Mouse (Mus musculus) CH12.LX (cell line): ENCODE data around the gene Sestd1. TPM values are rescaled to one million over a fixed set of nuclear protein-coding genes. Genes with fewer than 3 reads are reported as not detected.

Experiments
- DNase-seq: peaks from one replicate; pipeline ENCODE4 v3.0.0-alpha.2; 2013; ENCODE audit errors: extremely low read depth
- H3K27ac ChIP-seq: 2 replicates; pipeline ENCODE4 v1.5.1; 2012; ENCODE audit warnings: low read depth, mild to moderate bottlenecking, control low read depth, moderate library complexity; ENCODE audit not compliant: insufficient read depth
- H3K27me3 ChIP-seq: replicated peaks from 2 replicates; pipeline ENCODE3; 2012; ENCODE audit warnings: inconsistent platforms
- H3K36me3 ChIP-seq, 2 experiments: replicated peaks in 1 of 2; 2 replicates each; pipeline versions ENCODE3 to v1.6.1; 2012; ENCODE audit warnings: inconsistent platforms in 1 of 2, low read length in 1 of 2, mild to moderate bottlenecking in 1 of 2, mixed read lengths in 1 of 2, moderate library complexity in 1 of 2; ENCODE audit not compliant: control insufficient read depth in 1 of 2, insufficient read depth in 1 of 2
- H3K4me1 ChIP-seq, 2 experiments: 2 replicates each; pipeline ENCODE4 v1.6.1; 2012; ENCODE audit warnings: inconsistent platforms in 1 of 2, moderate library complexity in 1 of 2; ENCODE audit not compliant: insufficient read depth in 2 of 2, control insufficient read depth in 1 of 2
- H3K4me2 ChIP-seq: 2 replicates; pipeline ENCODE4 v1.6.1; 2012; ENCODE audit warnings: low read depth, mild to moderate bottlenecking, control low read depth; ENCODE audit not compliant: poor library complexity, insufficient read depth, severe bottlenecking
- H3K4me3 ChIP-seq, 3 experiments: fragments of 150-350 bp in 1 of 3; sonication (generic) in 1 of 3; replicated peaks in 1 of 3; 2 replicates each; pipeline versions ENCODE3 to v1.5.1; 2011 to 2012; ENCODE audit warnings: low read depth in 2 of 3, low read length in 2 of 3, mild to moderate bottlenecking in 2 of 3, moderate library complexity in 2 of 3, control low read depth in 1 of 3, improper control_type of control experiment in 1 of 3, inconsistent platforms in 1 of 3, mixed read lengths in 1 of 3; ENCODE audit not compliant: poor library complexity in 1 of 3
- H3K79me2 ChIP-seq: replicated peaks from 2 replicates; pipeline ENCODE4 v1.6.1; 2012; ENCODE audit warnings: mild to moderate bottlenecking, moderate library complexity; ENCODE audit not compliant: control insufficient read depth, poor library complexity, insufficient read depth, severe bottlenecking; ENCODE audit errors: extremely low read depth
- H3K9ac ChIP-seq: 2 replicates; pipeline ENCODE4 v1.6.1; 2012; ENCODE audit warnings: low read depth, mild to moderate bottlenecking, control low read depth, moderate library complexity; ENCODE audit not compliant: insufficient read depth
- H3K9me3 ChIP-seq: replicated peaks from 2 replicates; pipeline ENCODE3; 2012; ENCODE audit warnings: low read length, inconsistent platforms, mixed read lengths
- BHLHE40 ChIP-seq: IDR thresholded peaks from 2 replicates; pipeline ENCODE4 v1.6.1; 2011; ENCODE audit warnings: mild to moderate bottlenecking, low read depth, low read length, improper control_type of control experiment
- CHD1 ChIP-seq: IDR thresholded peaks from 2 replicates; pipeline ENCODE4 v1.6.1; 2012; ENCODE audit warnings: low read depth, low read length, improper control_type of control experiment, inconsistent platforms
- CHD2 ChIP-seq: IDR thresholded peaks from 2 replicates; pipeline ENCODE4 v1.6.1; 2011; ENCODE audit warnings: low read length, improper control_type of control experiment
- CTCF ChIP-seq, 2 experiments: IDR thresholded peaks in 1 of 2; conservative IDR thresholded peaks in 1 of 2; 2 replicates each; pipeline ENCODE4 v1.5.1; 2011 to 2012; ENCODE audit warnings: low read depth in 2 of 2, low read length in 2 of 2, improper control_type of control experiment in 1 of 2, inconsistent platforms in 1 of 2, mild to moderate bottlenecking in 1 of 2, moderate library complexity in 1 of 2
- E2F4 ChIP-seq: IDR thresholded peaks from 2 replicates; pipeline ENCODE4 v1.6.1; 2011; ENCODE audit warnings: low read depth, low read length, improper control_type of control experiment; ENCODE audit not compliant: insufficient replicate concordance
- ELF1 ChIP-seq: IDR thresholded peaks from 2 replicates; pipeline ENCODE4 v1.6.1; 2014; ENCODE audit warnings: low read depth, mild to moderate bottlenecking, inconsistent platforms, low read length, improper control_type of control experiment
- GABPA ChIP-seq: IDR thresholded peaks from 2 replicates; pipeline ENCODE4 v1.6.1; 2012; ENCODE audit warnings: low read depth, low read length, improper control_type of control experiment, inconsistent platforms; ENCODE audit not compliant: insufficient replicate concordance
- HCFC1 ChIP-seq: IDR thresholded peaks from 2 replicates; pipeline ENCODE4 v1.6.1; 2012; ENCODE audit warnings: low read depth, mild to moderate bottlenecking, inconsistent platforms, low read length, improper control_type of control experiment
- IRF4 ChIP-seq: IDR thresholded peaks from 2 replicates; pipeline ENCODE4 v1.6.1; 2014; ENCODE audit warnings: low read depth, mild to moderate bottlenecking, inconsistent platforms, low read length, improper control_type of control experiment
- JUN ChIP-seq: IDR thresholded peaks from 2 replicates; pipeline ENCODE4 v1.6.1; 2011; ENCODE audit warnings: low read depth, mild to moderate bottlenecking, low read length, improper control_type of control experiment, moderate library complexity; ENCODE audit not compliant: insufficient read depth
- MAFK ChIP-seq: IDR thresholded peaks from 2 replicates; pipeline ENCODE4 v1.6.1; 2011; ENCODE audit warnings: low read length, improper control_type of control experiment; ENCODE audit not compliant: insufficient replicate concordance
- MAX ChIP-seq: IDR thresholded peaks from 2 replicates; pipeline ENCODE4 v1.6.1; 2011; ENCODE audit warnings: low read length, improper control_type of control experiment
- MAZ ChIP-seq: IDR thresholded peaks from 2 replicates; pipeline ENCODE4 v1.6.1; 2012; ENCODE audit warnings: low read depth, mild to moderate bottlenecking, inconsistent platforms, low read length, improper control_type of control experiment, moderate library complexity
- MEF2A ChIP-seq: IDR thresholded peaks from 2 replicates; pipeline ENCODE4 v1.6.1; 2014; ENCODE audit warnings: low read depth, mild to moderate bottlenecking, inconsistent platforms, low read length, improper control_type of control experiment, borderline replicate concordance
- NELFE ChIP-seq: IDR thresholded peaks from 2 replicates; pipeline ENCODE4 v1.6.1; 2011; ENCODE audit warnings: low read depth, low read length, improper control_type of control experiment
- PAX5 ChIP-seq: IDR thresholded peaks from 2 replicates; pipeline ENCODE4 v1.6.1; 2012; ENCODE audit warnings: low read length, inconsistent platforms, mixed read lengths
- POLR2A ChIP-seq: IDR thresholded peaks from 2 replicates; pipeline ENCODE4 v1.6.1; 2011; ENCODE audit warnings: low read depth, mild to moderate bottlenecking, improper control_type of control experiment, low read length
- POLR2AphosphoS2 ChIP-seq: IDR thresholded peaks from 2 replicates; pipeline ENCODE4 v1.6.1; 2011; ENCODE audit warnings: low read depth, low read length, improper control_type of control experiment
- SMC3 ChIP-seq: IDR thresholded peaks from 2 replicates; pipeline ENCODE4 v1.6.1; 2011; ENCODE audit warnings: low read depth, low read length, improper control_type of control experiment
- TBP ChIP-seq: conservative IDR thresholded peaks from 2 replicates; pipeline ENCODE4 v1.6.1; 2011; ENCODE audit warnings: low read depth, low read length, improper control_type of control experiment
- TCF12 ChIP-seq: IDR thresholded peaks from 2 replicates; pipeline ENCODE4 v1.6.1; 2014; ENCODE audit warnings: low read depth, mild to moderate bottlenecking, inconsistent platforms, low read length, improper control_type of control experiment
- UBTF ChIP-seq: IDR thresholded peaks from 2 replicates; pipeline ENCODE4 v1.6.1; 2012; ENCODE audit warnings: low read depth, mild to moderate bottlenecking, inconsistent platforms, low read length, improper control_type of control experiment, moderate library complexity
- USF1 ChIP-seq: IDR thresholded peaks from 2 replicates; pipeline ENCODE4 v1.6.1; 2014; ENCODE audit warnings: low read depth, mild to moderate bottlenecking, inconsistent platforms, low read length, improper control_type of control experiment
- USF2 ChIP-seq: conservative IDR thresholded peaks from 2 replicates; pipeline ENCODE4 v1.6.1; 2011; ENCODE audit warnings: low read depth, low read length, improper control_type of control experiment
- ZMIZ1 ChIP-seq: IDR thresholded peaks from 2 replicates; pipeline ENCODE4 v1.6.1; 2012; ENCODE audit warnings: low read depth, mild to moderate bottlenecking, inconsistent platforms, low read length, improper control_type of control experiment
- dilution Hi-C: fragments of 300-500 bp; cut with MboI; formaldehyde crosslinking; loops from 2 replicates; pipeline ENCODE4 v1.14.3; 2020; ENCODE audit warnings: low sequenced_read_pairs; ENCODE audit not compliant: extremely low pct_unique_long_range_greater_than_20kb, extremely low pct_ligation_motif_present
- in situ Hi-C: fragments of 300-500 bp; cut with MboI; formaldehyde crosslinking; loops from 3 replicates; pipeline ENCODE4 v1.14.3; 2019; ENCODE audit warnings: low sequenced_read_pairs, low pct_ligation_motif_present, low pct_unique_long_range_greater_than_20kb, mixed read lengths
- polyA plus RNA-seq: library from polyadenylated mRNA; unstranded; fragments of >175 nt; gene quantifications from 2 replicates; pipeline ENCODE4 v1.2.1, GENCODE M21; 2012; ENCODE audit warnings: low read depth; ENCODE audit not compliant: insufficient read length
- total RNA-seq, 2 experiments: library from RNA; depleted of rRNA; stranded (reverse); fragments of 300-350 nt in 1 of 2; fragments of >200 nt in 1 of 2; gene quantifications; 2 replicates each; pipeline ENCODE4 v1.2.3; 2012 to 2014

Gene Sestd1
- total and polyA plus RNA-seq, 3 experiments = not detected

- no peaks in the 10 kb centered on the region for H3K36me3 ChIP-seq
- H3K4me2 ChIP-seq = no peak overlapping the region
- H3K27me3 ChIP-seq = no peaks in the 10 kb centered on the region
- H3K79me2 ChIP-seq = no peaks in the 10 kb centered on the region
- H3K4me3 ChIP-seq = no peak overlapping the region
- H3K9me3 ChIP-seq = peaks cover 86% of the 10 kb centered on the region
- no peaks in the 10 kb centered on the region for H3K4me1 ChIP-seq
- no peak overlapping the region for H3K27ac ChIP-seq
- DNase-seq = no peak
- H3K9ac ChIP-seq = no peak overlapping the region
- in situ Hi-C loops = no loop called here
- no peak for TF ChIP-seq MAX
- TF ChIP-seq TCF12 = no peak
- TF ChIP-seq GABPA = no peak
- TF ChIP-seq PAX5 = no peak
- TF ChIP-seq CTCF (conservative IDR thresholded peaks at IDR 0.05 in 1 of 2, IDR thresholded peaks at IDR 0.05 in 1 of 2; ENCODE audit: low read depth in 2 of 2, low read length in 2 of 2) = no peak
- TF ChIP-seq MAZ = no peak
- no peak for TF ChIP-seq SMC3
- TF ChIP-seq USF1 = no peak
- TF ChIP-seq JUN = no peak
- TF ChIP-seq TBP = no peak
- TF ChIP-seq ZMIZ1 = no peak
- TF ChIP-seq POLR2AphosphoS2 = no peak
- no peak for TF ChIP-seq BHLHE40
- no peak for TF ChIP-seq E2F4
- TF ChIP-seq CHD2 = no peak
- TF ChIP-seq ELF1 = no peak
- dilution Hi-C loops = no loop called here
Observed at GRCm38 (mm10) chr2:77270781-77271180, 9.6 kb downstream of the Sestd1 start.

GRCm38 (mm10) chr2:77270136-77270535 lies 10.3 kb downstream of the Sestd1 start:
- in situ Hi-C loops = no loop called here
- no peak for DNase-seq
- dilution Hi-C loops = no loop called here
- Histone ChIP-seq H3K4me1 (no peaks in the 10 kb centered on the region), H3K79me2 (no peaks in the 10 kb centered on the region), H3K4me3 (no peak overlapping the region), H3K4me2 (no peak overlapping the region), H3K36me3 (no peaks in the 10 kb centered on the region), H3K9me3 (peaks cover 84% of the 10 kb centered on the region), H3K9ac (no peak overlapping the region), H3K27ac (no peak overlapping the region), H3K27me3 (no peaks in the 10 kb centered on the region)
- TF ChIP-seq MEF2A = no peak
- TF ChIP-seq IRF4 = no peak
- no peak for TF ChIP-seq POLR2A
- TF ChIP-seq BHLHE40 = no peak
- TF ChIP-seq UBTF = no peak
- TF ChIP-seq USF1 = no peak
- TF ChIP-seq USF2 = no peak
- no peak for TF ChIP-seq NELFE
- no peak for TF ChIP-seq CHD1
- TF ChIP-seq JUN = no peak
- TF ChIP-seq POLR2AphosphoS2 = no peak
- TF ChIP-seq HCFC1 = no peak
- no peak for TF ChIP-seq MAFK
